Mouse (Mus musculus) lung, embryonic 14.5 days (tissue): ENCODE results near the gene Bach2. TPM values are rescaled to one million over a fixed set of nuclear protein-coding genes. Genes with fewer than 3 reads are reported as not detected.

Experiments
- ATAC-seq: fragments of 200-750 bp; cut with Nextera tagmentation; 2 replicates; pipeline ENCODE4 v1.8.0; 2017; ENCODE audit warnings: mild to moderate bottlenecking, moderate TSS enrichment, moderate library complexity; ENCODE audit not compliant: insufficient read depth
- DNase-seq: peaks from one replicate; pipeline ENCODE4 v3.0.0-alpha.2; 2015
- H3K27ac ChIP-seq: fragments of 300-500 bp; sonication (generic); 2 replicates; pipeline ENCODE4 v1.5.1; 2014; ENCODE audit warnings: low read depth, mild to moderate bottlenecking, moderate library complexity
- H3K27me3 ChIP-seq: fragments of 300-500 bp; sonication (generic); 2 replicates; pipeline ENCODE4 v1.6.1; 2014; ENCODE audit warnings: low read length, control low read depth; ENCODE audit not compliant: insufficient read depth
- H3K36me3 ChIP-seq: fragments of 300-500 bp; sonication (generic); 2 replicates; pipeline ENCODE4 v1.6.1; 2014; ENCODE audit warnings: control low read depth; ENCODE audit not compliant: insufficient read depth
- H3K4me1 ChIP-seq: fragments of 300-500 bp; sonication (generic); 2 replicates; pipeline ENCODE4 v1.6.1; 2014; ENCODE audit warnings: antibody characterized with exemption, control low read depth; ENCODE audit not compliant: insufficient read depth
- H3K4me2 ChIP-seq: fragments of 300-500 bp; sonication (generic); 2 replicates; pipeline ENCODE4 v1.6.1; 2014; ENCODE audit warnings: mild to moderate bottlenecking
- H3K4me3 ChIP-seq: fragments of 300-500 bp; sonication (generic); 2 replicates; pipeline ENCODE4 v1.5.1; 2014; ENCODE audit warnings: low read depth, low read length
- H3K9ac ChIP-seq: fragments of 300-500 bp; sonication (generic); 2 replicates; pipeline ENCODE4 v1.6.1; 2014
- H3K9me3 ChIP-seq: fragments of 300-500 bp; sonication (generic); 2 replicates; pipeline ENCODE4 v1.6.1; 2016; ENCODE audit warnings: low read depth, low read length, control low read depth
- CTCF ChIP-seq: IDR thresholded peaks from 2 replicates; pipeline ENCODE4 v1.5.1; 2016; ENCODE audit warnings: antibody characterized with exemption, low read depth
- WGBS: fragments of 180-500 bp; shearing (Covaris S2); extraction: QIAGEN DNeasy Blood & Tissue Kit; methylation state at CpG from one replicate; pipeline ENCODE4 v1.1.7; 2014; 5-methylcytosine and 5-hydroxymethylcytosine counted together
- polyA plus RNA-seq: library from polyadenylated mRNA; unstranded; fragments of >200 nt; fragmentation: Nextera tagmentation; extraction: Ambion mirVana; gene quantifications from 2 replicates; pipeline ENCODE4 v1.2.1, GENCODE M21; 2014

The Bach2 gene
- polyA plus RNA-seq, 1 experiment from 2014 or later: 16.1 TPM

GRCm38 (mm10) chr4:32244092-32244745, 5.6 kb downstream of the Bach2 start:
- Histone ChIP-seq H3K27ac (peak overlapping the region; percentile 68), H3K9ac (no peak overlapping the region), H3K4me2 (peak overlapping the region; percentile 29), H3K9me3 (no peaks in the 10 kb centered on the region), H3K27me3 (no peaks in the 10 kb centered on the region), H3K4me3 (no peak overlapping the region), H3K4me1 (peaks cover 43% of the 10 kb centered on the region), H3K36me3 (no peaks in the 10 kb centered on the region)
- 42% methylated on average over 18 of the region's 18 CpGs for WGBS
- TF ChIP-seq CTCF: no peak
- DNase-seq: peak; percentile 53
- ATAC-seq: no peak

- Histone ChIP-seq H3K9me3 (no peaks in the 10 kb centered on the region), H3K4me2 (no peak overlapping the region), H3K27me3 (no peaks in the 10 kb centered on the region), H3K4me3 (no peak overlapping the region), H3K9ac (no peak overlapping the region), H3K27ac (no peak overlapping the region), H3K36me3 (no peaks in the 10 kb centered on the region), H3K4me1 (peaks cover 50% of the 10 kb centered on the region)
- TF ChIP-seq CTCF: no peak
- ATAC-seq (no peak), DNase-seq (no peak)
- WGBS: 74% methylated on average over 6 of the region's 6 CpGs
These were observed 7.0 kb downstream of the Bach2 start for GRCm38 (mm10) chr4:32245586-32245985.

- Histone ChIP-seq H3K4me1 (peaks cover 54% of the 10 kb centered on the region), H3K27me3 (no peaks in the 10 kb centered on the region), H3K9me3 (no peaks in the 10 kb centered on the region), H3K27ac (no peak overlapping the region), H3K36me3 (no peaks in the 10 kb centered on the region), H3K9ac (no peak overlapping the region), H3K4me3 (no peak overlapping the region), H3K4me2 (no peak overlapping the region)
- DNase-seq (no peak), ATAC-seq (no peak)
- no peak for TF ChIP-seq CTCF
- WGBS: 70% methylated on average over 6 of the region's 6 CpGs
These were observed 7.4 kb downstream of the Bach2 start for GRCm38 (mm10) chr4:32246020-32246419.

GRCm38 (mm10) chr4:32246801-32247200, 8.2 kb downstream of the Bach2 start:
- no peak overlapping the region for H3K9ac ChIP-seq
- H3K4me3 ChIP-seq: no peak overlapping the region
- H3K27ac ChIP-seq: no peak overlapping the region
- H3K27me3 ChIP-seq: no peaks in the 10 kb centered on the region
- no peaks in the 10 kb centered on the region for H3K9me3 ChIP-seq
- DNase-seq (peak; percentile 85), ATAC-seq (peak; percentile 21; the same call in 1 of the 2 replicates)
- peaks cover 58% of the 10 kb centered on the region for H3K4me1 ChIP-seq
- 20% methylated on average over 7 of the region's 7 CpGs for WGBS
- H3K36me3 ChIP-seq: no peaks in the 10 kb centered on the region
- no peak overlapping the region for H3K4me2 ChIP-seq
- TF ChIP-seq CTCF: no peak

GRCm38 (mm10) chr4:32247463-32248113, 9.0 kb downstream of the Bach2 start:
- Histone ChIP-seq H3K4me2 (no peak overlapping the region), H3K27me3 (no peaks in the 10 kb centered on the region), H3K4me1 (peaks cover 53% of the 10 kb centered on the region), H3K4me3 (no peak overlapping the region), H3K9me3 (no peaks in the 10 kb centered on the region), H3K9ac (no peak overlapping the region), H3K36me3 (no peaks in the 10 kb centered on the region), H3K27ac (no peak overlapping the region)
- WGBS: 33% methylated on average over 11 of the region's 11 CpGs
- DNase-seq: no peak
- no peak for TF ChIP-seq CTCF
- no peak for ATAC-seq

GRCm38 (mm10) chr4:32248236-32248635, 9.6 kb downstream of the Bach2 start:
- H3K4me1 ChIP-seq: peaks cover 48% of the 10 kb centered on the region
- H3K27me3 ChIP-seq: no peaks in the 10 kb centered on the region
- H3K36me3 ChIP-seq: no peaks in the 10 kb centered on the region
- peak; percentile 90 for TF ChIP-seq CTCF
- H3K9me3 ChIP-seq: no peaks in the 10 kb centered on the region
- H3K27ac ChIP-seq: no peak overlapping the region
- no peak overlapping the region for H3K9ac ChIP-seq
- H3K4me2 ChIP-seq: no peak overlapping the region
- whole genome bisulfite sequencing: 35% methylated on average over 6 of the region's 6 CpGs
- 0 out of 2 replicates have a peak, but pooled peaks have one; percentile 3 for ATAC-seq
- H3K4me3 ChIP-seq: no peak overlapping the region
- peak; percentile 90 for DNase-seq

GRCm38 (mm10) chr4:32248990-32249393, 10.4 kb downstream of the Bach2 start:
- no peak overlapping the region for H3K4me2 ChIP-seq
- 53% methylated on average over 9 of the region's 9 CpGs for WGBS
- H3K27ac ChIP-seq: no peak overlapping the region
- no peak for TF ChIP-seq CTCF
- peaks cover 44% of the 10 kb centered on the region for H3K4me1 ChIP-seq
- no peaks in the 10 kb centered on the region for H3K9me3 ChIP-seq
- no peaks in the 10 kb centered on the region for H3K36me3 ChIP-seq
- H3K9ac ChIP-seq: no peak overlapping the region
- H3K27me3 ChIP-seq: no peaks in the 10 kb centered on the region
- no peak for DNase-seq
- no peak for ATAC-seq
- H3K4me3 ChIP-seq: no peak overlapping the region
